Mouse (Mus musculus) MEL (cell line): ENCODE data around the gene Neu1. TPM values are rescaled to one million over a fixed set of nuclear protein-coding genes. Genes with fewer than 3 reads are reported as not detected.

Experiments
- DNase-seq: peaks from one replicate; pipeline ENCODE4 v3.0.0; 2011; ENCODE audit warnings: low read depth, low spot score
- H3K27ac ChIP-seq: 2 replicates; pipeline ENCODE4 v1.5.1; 2012; ENCODE audit warnings: low read depth, mild to moderate bottlenecking, control low read depth, low read length, moderate library complexity; ENCODE audit not compliant: control insufficient read depth
- H3K27me3 ChIP-seq, 2 experiments: fragments of 150-350 bp in 1 of 2; sonication (generic) in 1 of 2; 2 replicates each; pipeline ENCODE4 v1.6.1; 2012; ENCODE audit warnings: low read length in 2 of 2, mild to moderate bottlenecking in 2 of 2, improper control_type of control experiment in 1 of 2, moderate library complexity in 1 of 2; ENCODE audit not compliant: insufficient read depth in 2 of 2, control insufficient read depth in 1 of 2
- H3K36me3 ChIP-seq, 2 experiments: 2 replicates each; pipeline ENCODE4 v1.6.1; 2012 to 2014; ENCODE audit warnings: low read length in 2 of 2, improper control_type of control experiment in 1 of 2, inconsistent platforms in 1 of 2, mild to moderate bottlenecking in 1 of 2; ENCODE audit not compliant: insufficient read depth in 2 of 2, control insufficient read depth in 1 of 2
- H3K4me1 ChIP-seq, 2 experiments: fragments of 150-350 bp in 1 of 2; sonication (generic) in 1 of 2; 2 replicates each; pipeline ENCODE4 v1.6.1; 2012; ENCODE audit warnings: low read length in 2 of 2, improper control_type of control experiment in 1 of 2, mild to moderate bottlenecking in 1 of 2; ENCODE audit not compliant: insufficient read depth in 2 of 2, control insufficient read depth in 1 of 2
- H3K4me3 ChIP-seq, 2 experiments: fragments of 150-350 bp in 1 of 2; sonication (generic) in 1 of 2; 2 replicates each; pipeline ENCODE4 v1.5.1; 2012; ENCODE audit warnings: low read depth in 2 of 2, low read length in 2 of 2, mild to moderate bottlenecking in 2 of 2, moderate library complexity in 2 of 2, control low read depth in 1 of 2, improper control_type of control experiment in 1 of 2; ENCODE audit not compliant: control insufficient read depth in 1 of 2, insufficient read depth in 1 of 2
- H3K79me2 ChIP-seq: 2 replicates; pipeline ENCODE4 v1.6.1; 2012; ENCODE audit warnings: mild to moderate bottlenecking, low read length, moderate library complexity; ENCODE audit not compliant: control insufficient read depth, poor library complexity, insufficient read depth
- H3K9ac ChIP-seq: 2 replicates; pipeline ENCODE4 v1.6.1; 2012; ENCODE audit warnings: low read depth, mild to moderate bottlenecking, control low read depth, low read length, moderate library complexity; ENCODE audit not compliant: control insufficient read depth, poor library complexity, severe bottlenecking
- H3K9me3 ChIP-seq: fragments of 150-350 bp; sonication (generic); replicated peaks from 2 replicates; pipeline ENCODE4 v1.6.1; 2012; ENCODE audit warnings: mild to moderate bottlenecking, low read length, improper control_type of control experiment, moderate library complexity; ENCODE audit not compliant: insufficient read depth
- BHLHE40 ChIP-seq: IDR thresholded peaks from 2 replicates; pipeline ENCODE4 v1.6.1; 2012; ENCODE audit warnings: low read depth, mild to moderate bottlenecking, inconsistent platforms, low read length, improper control_type of control experiment, borderline replicate concordance
- CTCF ChIP-seq, 3 experiments: IDR thresholded peaks in 2 of 3; conservative IDR thresholded peaks in 1 of 3; 2 replicates each; pipeline ENCODE4 v1.5.1; 2011 to 2012; ENCODE audit warnings: low read length in 3 of 3, low read depth in 2 of 3, mild to moderate bottlenecking in 2 of 3, improper control_type of control experiment in 1 of 3, inconsistent platforms in 1 of 3, mixed read lengths in 1 of 3, moderate library complexity in 1 of 3; ENCODE audit not compliant: control insufficient read depth in 1 of 3, insufficient read depth in 1 of 3, poor library complexity in 1 of 3, severe bottlenecking in 1 of 3
- E2F4 ChIP-seq: IDR thresholded peaks from 2 replicates; pipeline ENCODE4 v1.6.1; 2011; ENCODE audit warnings: low read depth, low read length, improper control_type of control experiment, borderline replicate concordance
- EP300 ChIP-seq, 2 experiments: IDR thresholded peaks; 2 replicates each; pipeline ENCODE4 v1.6.1; 2011; ENCODE audit warnings: improper control_type of control experiment in 2 of 2, low read length in 2 of 2, low read depth in 1 of 2, mild to moderate bottlenecking in 1 of 2
- GABPA ChIP-seq: IDR thresholded peaks from 2 replicates; pipeline ENCODE4 v1.6.1; 2012; ENCODE audit warnings: low read depth, mild to moderate bottlenecking, inconsistent platforms, low read length, improper control_type of control experiment, moderate library complexity
- KAT2A ChIP-seq: conservative IDR thresholded peaks from 2 replicates; pipeline ENCODE4 v1.6.1; 2012; ENCODE audit warnings: low read depth, low read length, improper control_type of control experiment, inconsistent platforms
- MAFK ChIP-seq: IDR thresholded peaks from 2 replicates; pipeline ENCODE4 v1.6.1; 2011; ENCODE audit warnings: low read depth, mild to moderate bottlenecking, low read length, improper control_type of control experiment, borderline replicate concordance
- MAZ ChIP-seq: IDR thresholded peaks from 2 replicates; pipeline ENCODE4 v1.6.1; 2012; ENCODE audit warnings: low read depth, mild to moderate bottlenecking, inconsistent platforms, low read length, improper control_type of control experiment
- MYB ChIP-seq: IDR thresholded peaks from 2 replicates; pipeline ENCODE4 v1.6.1; 2011; ENCODE audit warnings: mild to moderate bottlenecking, low read depth, low read length, improper control_type of control experiment
- MYC ChIP-seq: IDR thresholded peaks from 2 replicates; pipeline ENCODE4 v1.6.1; 2011; ENCODE audit warnings: low read depth, mild to moderate bottlenecking, low read length, improper control_type of control experiment, moderate library complexity
- NELFE ChIP-seq: IDR thresholded peaks from 2 replicates; pipeline ENCODE4 v1.6.1; 2011; ENCODE audit warnings: low read depth, low read length, improper control_type of control experiment
- NRF1 ChIP-seq: IDR thresholded peaks from 2 replicates; pipeline ENCODE4 v1.6.1; 2014; ENCODE audit warnings: low read depth, mild to moderate bottlenecking, inconsistent platforms, low read length, improper control_type of control experiment, moderate library complexity; ENCODE audit not compliant: poor library complexity, insufficient read depth, severe bottlenecking
- POLR2A ChIP-seq, 2 experiments: IDR thresholded peaks; 2 replicates each; pipeline ENCODE4 v1.6.1; 2011 to 2012; ENCODE audit warnings: low read length in 2 of 2, mild to moderate bottlenecking in 2 of 2, control low read depth in 1 of 2, improper control_type of control experiment in 1 of 2, low read depth in 1 of 2, moderate library complexity in 1 of 2; ENCODE audit not compliant: control insufficient read depth in 1 of 2, insufficient read depth in 1 of 2, poor library complexity in 1 of 2
- POLR2AphosphoS2 ChIP-seq: IDR thresholded peaks from 2 replicates; pipeline ENCODE4 v1.6.1; 2011; ENCODE audit warnings: low read length, improper control_type of control experiment
- UBTF ChIP-seq: IDR thresholded peaks from 2 replicates; pipeline ENCODE4 v1.6.1; 2012; ENCODE audit warnings: low read depth, mild to moderate bottlenecking, inconsistent platforms, low read length, improper control_type of control experiment, moderate library complexity, borderline replicate concordance; ENCODE audit not compliant: insufficient read depth
- ZC3H11A ChIP-seq: IDR thresholded peaks from 2 replicates; pipeline ENCODE4 v1.6.1; 2012; ENCODE audit warnings: low read depth, mild to moderate bottlenecking, inconsistent platforms, low read length, improper control_type of control experiment
- ZMIZ1 ChIP-seq: IDR thresholded peaks from 2 replicates; pipeline ENCODE4 v1.6.1; 2012; ENCODE audit warnings: low read depth, mild to moderate bottlenecking, inconsistent platforms, low read length, improper control_type of control experiment, moderate library complexity
- polyA plus RNA-seq, 2 experiments: library from polyadenylated mRNA; stranded (reverse) in 1 of 2; unstranded in 1 of 2; fragments of >175 nt in 1 of 2; fragments of >200 nt in 1 of 2; gene quantifications; 2 replicates each; pipeline versions ENCODE4 v1.2.1 to v1.2.4; 2012; ENCODE audit warnings: low replicate concordance in 2 of 2, low read depth in 1 of 2; ENCODE audit not compliant: insufficient read length in 2 of 2, insufficient read depth in 1 of 2, missing spikeins in 1 of 2
- total RNA-seq: library from RNA; depleted of rRNA; stranded (reverse); fragments of 300-350 nt; gene quantifications from 2 replicates; pipeline ENCODE4 v1.2.3, GENCODE M21; 2012

The Neu1 gene
- total and polyA plus RNA-seq, 3 experiments = 6.5 to 7.9 TPM; not detected in 1

DNA sequence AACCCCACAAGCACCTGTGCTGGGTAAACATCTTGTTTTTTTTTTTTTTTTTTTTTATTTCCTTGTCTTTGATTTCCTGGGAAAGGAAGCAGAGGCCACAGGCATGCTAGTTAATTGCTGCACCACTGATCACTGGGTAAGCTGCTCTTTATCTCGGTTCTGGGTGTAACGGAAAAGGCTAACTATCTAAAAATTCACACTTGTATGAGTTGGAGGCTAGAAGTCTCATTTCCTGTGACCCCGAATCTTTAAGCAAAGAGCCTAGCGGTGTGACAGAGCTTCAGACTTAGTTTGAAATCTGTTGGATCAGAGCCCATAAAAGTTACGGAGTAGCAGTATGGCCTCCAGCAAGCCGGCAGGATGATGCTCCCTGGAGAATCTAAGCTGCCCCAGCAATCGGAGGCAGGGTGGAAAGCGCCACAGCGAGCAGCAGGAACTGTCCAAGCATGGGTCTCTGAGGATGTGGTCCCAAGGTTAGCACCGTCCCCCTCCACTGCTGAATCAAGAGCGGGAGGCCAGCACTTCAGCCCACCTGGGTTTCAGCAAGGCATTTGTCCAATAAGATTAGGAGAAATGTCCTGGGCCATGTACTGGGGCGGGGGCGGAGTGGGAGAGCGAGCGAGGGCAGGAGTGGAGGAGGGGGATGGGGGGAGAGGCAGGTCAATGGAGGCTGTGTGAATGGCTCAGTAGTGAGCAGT, 10.4 kb downstream of the Neu1 start (continued):
- no peak for TF ChIP-seq ZC3H11A
- TF ChIP-seq UBTF = no peak
- TF ChIP-seq, all 39 proteins: peak for 12

DNA sequence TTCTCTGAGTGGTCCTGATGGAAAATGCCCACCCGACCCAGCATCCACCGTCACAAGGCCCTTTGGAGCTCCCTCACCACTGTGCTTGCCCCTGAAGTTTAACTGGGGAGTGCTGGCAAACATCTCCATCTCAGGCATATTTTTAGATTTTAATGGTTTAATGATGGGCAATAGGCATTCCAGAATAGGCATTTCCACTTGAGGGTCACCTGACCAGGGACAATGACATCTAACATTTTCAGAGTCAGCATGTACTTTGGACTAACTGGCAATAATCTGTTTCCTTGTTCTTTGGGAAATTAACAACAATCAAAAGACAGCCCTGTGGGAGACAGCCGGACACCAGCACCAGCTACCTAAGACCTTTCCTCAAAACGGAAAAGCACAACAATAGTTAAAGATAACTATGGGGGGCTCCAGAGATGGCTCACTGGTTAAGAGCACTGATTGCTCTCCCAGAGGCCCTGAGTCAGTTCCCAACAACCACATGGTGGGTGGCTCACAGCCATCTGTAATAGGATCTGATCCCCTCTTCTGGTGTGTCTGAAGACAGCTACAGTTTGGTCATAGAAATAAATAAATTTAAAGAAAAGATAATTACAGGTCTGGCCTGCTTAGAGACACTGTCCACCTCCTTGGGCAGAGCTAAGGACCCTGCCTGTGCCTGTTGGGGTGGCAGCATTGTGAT, 12.2 kb downstream of the Neu1 start:
- no peak overlapping the region for H3K4me3 ChIP-seq
- H3K4me1 ChIP-seq = peaks cover 2 to 10% of the 10 kb centered on the region in 2 experiments
- no peak overlapping the region for H3K9ac ChIP-seq
- TF ChIP-seq NELFE = no peak
- no peak for TF ChIP-seq POLR2AphosphoS2
- TF ChIP-seq CTCF (IDR thresholded peaks at IDR 0.05 in 2 of 3, conservative IDR thresholded peaks at IDR 0.05 in 1 of 3; ENCODE audit: control insufficient read depth in 1 of 3, insufficient read depth in 1 of 3, low read depth in 2 of 3, low read length in 3 of 3, poor library complexity in 1 of 3, severe bottlenecking in 1 of 3) = no peak
- no peak for TF ChIP-seq NRF1
- TF ChIP-seq UBTF = no peak
- no peak for TF ChIP-seq MYB
- no peak for TF ChIP-seq EP300 (IDR thresholded peaks at IDR 0.05; ENCODE audit: low read depth in 1 of 2, low read length in 2 of 2)
- no peak for TF ChIP-seq GABPA
- TF ChIP-seq BHLHE40 = no peak
- no peak for TF ChIP-seq POLR2A (IDR thresholded peaks at IDR 0.05; ENCODE audit: control insufficient read depth in 1 of 2, insufficient read depth in 1 of 2, low read depth in 1 of 2, low read length in 2 of 2, poor library complexity in 1 of 2)
- TF ChIP-seq KAT2A = no peak
- no peak for TF ChIP-seq MAZ
- TF ChIP-seq ZMIZ1 = no peak
- TF ChIP-seq MAFK = no peak
- no peak for TF ChIP-seq MYC
- no peak for TF ChIP-seq E2F4
- no peaks in the 10 kb centered on the region for H3K27me3 ChIP-seq
- no peak for DNase-seq
- H3K79me2 ChIP-seq = no peaks in the 10 kb centered on the region
- H3K9me3 ChIP-seq = no peaks in the 10 kb centered on the region
- peaks cover 0 to 13% of the 10 kb centered on the region in 2 experiments; a peak in 2 of 4 replicates for H3K36me3 ChIP-seq
- H3K27ac ChIP-seq = no peak overlapping the region
